Mouse (Mus musculus) cerebellum, postnatal 14 days (tissue): ENCODE results near the gene Flnb.

Source experiments
- DNase-seq, 2 experiments: peaks; one replicate each; pipeline ENCODE4 v3.0.0; 2021; ENCODE audit warnings: mixed read lengths in 2 of 2

Flnb gene

DNA sequence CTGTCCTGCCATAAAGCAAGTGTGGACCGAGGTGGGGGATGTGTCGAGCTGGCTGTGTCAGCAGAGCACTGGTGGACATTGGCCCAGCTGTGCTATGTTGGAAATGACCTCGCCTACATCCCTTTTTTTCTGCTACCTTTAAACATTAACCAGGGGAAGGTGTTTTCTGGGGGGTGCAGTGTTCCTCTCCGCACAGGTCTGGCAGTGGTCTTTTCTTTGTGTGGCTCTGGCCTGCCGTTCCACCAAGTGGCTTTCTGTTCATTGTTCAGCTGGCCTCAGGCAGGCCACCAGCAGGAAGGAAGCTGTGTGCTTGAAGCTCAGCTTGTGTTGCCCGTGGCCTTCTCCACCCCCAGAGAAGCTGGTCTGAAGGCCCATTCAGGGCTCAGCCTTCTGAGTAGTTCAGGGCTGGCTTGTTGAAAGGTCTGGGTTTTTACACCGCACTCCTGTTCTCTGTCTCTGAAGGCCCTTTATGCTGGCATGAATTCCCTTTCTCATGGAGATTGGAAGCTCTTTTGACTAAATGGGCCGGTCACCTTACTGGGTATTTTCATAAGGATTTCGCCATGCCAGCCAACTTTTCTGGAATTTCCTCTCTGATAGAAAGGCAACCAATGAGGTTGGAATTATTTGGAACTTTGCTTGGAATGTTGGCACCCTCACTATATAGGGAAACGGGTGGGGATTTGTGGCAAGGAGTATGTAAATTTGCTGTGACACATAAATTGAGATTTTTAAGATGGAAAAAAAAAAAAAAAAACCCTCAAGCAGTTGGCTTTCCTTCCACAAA, 8.6 kb downstream of the Flnb start:
- no peak for DNase-seq

DNA sequence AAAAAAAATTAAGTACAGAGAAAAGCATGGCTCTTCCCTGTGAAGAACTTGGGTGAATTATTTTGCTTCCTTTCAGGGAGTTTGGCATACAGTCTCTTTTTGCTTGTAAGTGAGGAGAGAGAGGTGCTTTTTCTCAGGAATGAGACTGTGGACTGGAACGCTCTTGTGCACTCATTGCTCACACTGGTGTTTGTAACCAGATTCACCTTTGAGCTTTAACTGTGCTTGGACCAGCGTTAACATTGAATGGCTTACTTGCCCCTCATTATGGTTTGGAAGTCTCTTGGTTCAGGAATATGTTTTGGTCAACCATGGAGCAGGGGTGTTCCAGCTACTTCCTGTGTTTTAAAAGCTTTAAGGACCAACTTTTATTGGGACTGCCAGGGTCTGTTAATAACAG, 11.4 kb downstream of the Flnb start:
- DNase-seq, result no peak

DNA sequence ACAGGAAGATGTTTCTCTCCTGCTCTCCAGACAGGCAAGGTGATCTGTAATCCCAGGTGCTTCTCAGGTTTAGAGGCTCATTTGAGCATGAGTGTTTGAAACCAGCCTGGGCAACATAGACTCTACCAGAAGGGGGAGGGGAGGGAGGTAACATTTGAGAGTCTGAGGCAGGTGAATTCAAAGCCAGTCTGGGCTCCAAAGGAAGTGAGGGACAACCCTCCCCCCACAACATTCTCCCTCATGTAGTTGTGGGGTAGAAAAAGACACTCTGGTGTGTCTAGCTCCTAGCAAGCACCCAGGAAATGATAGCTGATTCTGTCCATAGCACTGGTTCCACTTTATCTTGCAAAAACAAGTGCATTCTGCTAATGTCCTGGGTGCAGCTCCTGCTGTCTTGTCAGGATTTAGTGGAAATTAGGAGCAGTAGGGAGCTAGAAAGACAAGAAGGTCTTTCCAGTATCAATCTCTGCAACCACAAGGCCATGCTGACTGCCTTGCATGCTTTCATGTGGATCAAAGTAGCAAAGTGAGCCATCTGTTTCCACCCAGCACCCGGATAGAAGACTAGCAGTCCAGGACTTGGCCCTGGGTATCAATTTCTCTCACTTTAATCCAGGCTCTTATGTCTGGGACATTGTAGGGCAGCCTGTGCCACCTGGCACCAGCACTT, 14.1 kb downstream of the Flnb start:
- DNase-seq, result peak in 1 of 2 experiments; percentile 64

DNA sequence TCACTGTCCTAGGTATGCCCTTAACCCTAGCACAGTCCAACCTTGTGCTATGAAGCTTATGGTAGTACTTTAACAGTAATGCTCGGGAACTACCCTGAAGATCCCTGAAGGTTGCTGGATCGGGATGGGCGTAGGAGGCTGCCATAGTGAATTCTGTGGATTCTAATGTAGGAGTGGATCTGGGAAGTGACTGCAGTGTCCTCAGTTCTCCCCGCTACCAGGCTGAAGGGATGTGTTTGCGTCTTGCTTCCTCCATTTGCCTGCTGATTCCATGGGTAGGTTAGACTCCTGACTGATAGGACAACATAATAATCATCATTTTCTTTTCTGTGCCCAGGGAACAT, 14.7 kb downstream of the Flnb start:
- DNase-seq, result no peak

DNA sequence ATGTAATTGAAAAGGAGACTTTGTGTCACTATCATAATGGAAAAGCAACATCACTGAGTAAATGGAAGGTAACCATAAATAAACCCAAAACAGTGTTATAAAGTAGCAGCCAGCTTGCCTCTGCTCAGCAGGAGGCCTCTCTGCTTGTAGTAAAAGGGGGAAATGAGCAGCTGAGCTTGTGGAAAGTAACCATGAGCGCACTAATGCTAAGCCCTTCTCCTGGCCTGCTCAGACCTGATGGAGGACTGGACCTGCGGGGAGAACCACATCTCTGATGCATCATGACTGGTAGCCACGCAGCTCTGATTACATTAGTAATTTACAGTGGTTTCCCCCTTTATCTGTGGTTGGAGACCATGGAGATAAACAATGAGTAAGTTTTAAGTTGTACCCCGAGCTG, 15.7 kb downstream of the Flnb start:
- DNase-seq, result no peak

DNA sequence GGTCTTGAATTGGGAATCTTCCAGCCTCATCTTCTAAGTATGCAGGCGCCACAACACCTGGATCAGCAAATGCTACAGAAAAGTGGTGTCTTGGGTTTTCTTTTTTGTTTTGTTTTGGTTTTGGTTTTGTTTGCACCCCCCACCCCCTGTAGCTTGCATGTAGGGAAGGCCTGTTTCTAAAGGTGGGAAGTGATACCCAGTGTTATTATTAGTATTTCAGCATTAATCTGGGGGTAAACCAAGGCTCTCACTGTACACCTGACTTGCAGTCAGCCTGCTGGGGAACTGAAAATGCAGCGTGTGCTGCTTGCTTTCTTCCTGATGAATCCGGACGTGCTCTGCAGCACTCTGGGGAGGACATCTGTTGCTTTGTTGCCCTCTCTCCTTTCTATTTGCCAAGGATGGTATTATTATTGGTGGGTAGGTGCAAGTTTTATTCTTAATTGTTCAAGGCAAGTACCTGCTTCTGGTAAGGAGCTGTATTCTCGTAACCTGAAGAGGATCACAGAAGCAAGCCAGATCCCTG, 20.9 kb downstream of the Flnb start:
- no peak for DNase-seq

DNA sequence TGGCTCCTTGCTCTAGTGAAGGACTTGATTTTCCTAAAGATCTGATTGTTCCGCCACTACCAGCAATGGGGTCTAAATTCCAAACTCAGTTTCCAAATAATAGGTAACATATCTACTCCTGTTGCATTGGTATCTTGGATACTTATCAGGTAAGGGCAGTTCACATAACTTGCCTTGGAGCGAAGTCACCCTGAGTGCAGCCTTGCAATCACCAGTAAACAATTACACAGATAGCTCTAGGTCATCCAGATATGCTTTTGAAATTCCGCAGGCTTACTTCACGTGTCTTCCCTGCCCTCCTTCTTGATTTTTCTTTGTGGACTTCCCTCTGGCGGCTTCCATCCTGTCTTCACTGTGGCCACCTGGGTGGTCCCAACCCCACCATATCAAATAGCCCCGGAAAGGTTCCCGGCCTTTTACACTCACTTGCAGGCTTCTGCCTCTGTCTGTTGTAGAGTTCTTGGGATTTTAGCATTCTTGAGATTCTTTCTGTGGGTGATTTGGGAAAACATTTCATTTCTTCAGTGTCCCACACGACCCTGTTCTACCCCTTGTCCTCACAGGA, 22.3 kb downstream of the Flnb start:
- DNase-seq, result no peak

DNA sequence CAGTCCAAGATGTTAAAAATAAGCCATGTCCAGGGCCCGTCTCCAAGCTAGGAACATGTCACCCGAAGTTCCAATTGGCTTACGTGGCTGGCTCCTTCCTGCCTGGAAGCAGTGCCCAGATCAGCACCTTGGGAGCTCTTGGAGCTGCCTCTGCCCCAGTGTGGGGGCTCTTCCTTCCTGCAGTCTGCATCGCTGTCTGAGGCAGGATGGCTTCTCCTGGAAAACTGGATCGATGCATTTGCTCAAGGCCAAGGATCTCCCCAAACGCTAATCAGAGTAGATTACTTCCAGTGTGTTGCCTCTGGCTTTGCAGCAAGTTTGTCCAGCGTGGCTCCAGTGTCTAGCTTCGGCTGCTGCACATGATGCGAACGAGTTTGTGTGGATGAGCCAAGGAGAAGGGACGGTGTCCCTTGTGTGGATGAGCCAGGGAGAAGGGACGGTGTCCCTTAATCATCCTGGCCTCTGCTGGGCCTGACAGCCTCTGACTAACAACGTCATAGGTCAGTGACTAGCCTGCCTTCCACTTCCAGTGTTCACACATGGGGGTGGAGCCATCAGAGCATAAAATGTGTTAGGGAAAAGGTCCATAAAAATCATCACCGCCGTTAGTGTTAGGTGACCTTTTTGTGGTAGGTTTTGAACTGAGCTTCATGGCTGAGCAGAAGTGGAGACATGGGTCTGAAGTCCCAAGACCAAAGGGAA, 25.0 kb downstream of the Flnb start:
- peak in 1 of 2 experiments; percentile 51 for DNase-seq

DNA sequence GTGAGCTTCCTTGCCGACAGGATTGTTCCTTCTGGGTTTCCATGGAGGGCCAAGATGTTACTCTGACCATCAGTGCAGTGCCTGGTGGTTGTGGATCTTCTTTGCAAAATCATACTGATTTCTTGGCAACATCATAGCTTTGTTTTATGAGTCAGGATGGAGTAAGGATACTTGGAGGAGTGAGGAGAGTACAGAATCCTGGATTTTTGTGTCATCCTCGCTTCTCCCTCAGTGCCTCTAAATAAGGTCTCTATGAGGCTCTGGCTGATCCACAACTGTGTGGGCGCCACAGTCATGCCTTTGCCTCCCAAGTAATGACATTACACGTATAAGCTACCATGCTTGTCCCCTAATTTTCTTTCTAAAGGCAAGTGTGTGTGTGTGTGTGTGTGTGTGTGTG, 28.9 kb downstream of the Flnb start:
- DNase-seq, result no peak

DNA sequence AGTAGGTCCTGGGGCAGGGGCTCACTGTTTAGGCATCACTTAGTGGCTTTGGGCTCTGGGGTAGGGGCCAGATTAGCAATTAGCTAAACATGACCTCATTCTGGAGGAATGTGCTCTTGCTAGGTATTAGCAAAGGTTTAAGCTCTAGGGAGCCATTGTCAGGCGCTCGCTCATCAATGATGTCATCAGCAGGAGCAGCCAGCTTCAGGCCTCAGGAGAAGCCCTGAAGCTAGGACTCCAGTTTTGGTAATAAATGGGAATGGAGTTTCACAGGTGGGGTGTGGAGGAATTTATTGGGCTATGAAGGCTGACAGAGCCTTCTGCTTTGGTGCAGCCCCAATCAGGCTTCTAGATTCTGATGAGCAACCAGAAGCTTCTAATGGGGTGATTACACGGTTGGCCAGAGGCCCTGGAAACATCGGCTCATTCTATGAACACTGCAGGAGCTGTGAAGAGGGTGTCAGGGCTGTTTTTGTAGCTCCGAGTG, 30.0 kb downstream of the Flnb start:
- DNase-seq, result no peak

DNA sequence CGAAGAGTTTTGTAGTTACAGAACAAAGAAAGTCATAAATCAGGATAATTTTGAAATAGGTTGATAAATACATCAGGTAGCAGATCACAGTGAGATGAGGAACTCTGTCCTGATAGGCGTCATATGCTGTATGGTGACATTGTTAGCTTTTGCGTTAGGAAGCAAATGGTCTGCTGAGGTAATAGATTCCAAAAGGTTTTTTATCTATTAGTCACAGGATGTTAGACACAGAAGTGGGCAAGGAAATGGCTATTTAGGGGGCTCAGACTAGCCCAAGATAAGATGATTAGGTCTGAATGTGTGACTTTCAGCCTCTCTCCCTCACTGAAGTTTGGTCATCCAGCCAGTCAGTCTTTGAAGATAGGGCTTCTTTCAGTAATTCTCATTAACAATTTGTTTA, 33.2 kb downstream of the Flnb start:
- DNase-seq, result no peak

DNA sequence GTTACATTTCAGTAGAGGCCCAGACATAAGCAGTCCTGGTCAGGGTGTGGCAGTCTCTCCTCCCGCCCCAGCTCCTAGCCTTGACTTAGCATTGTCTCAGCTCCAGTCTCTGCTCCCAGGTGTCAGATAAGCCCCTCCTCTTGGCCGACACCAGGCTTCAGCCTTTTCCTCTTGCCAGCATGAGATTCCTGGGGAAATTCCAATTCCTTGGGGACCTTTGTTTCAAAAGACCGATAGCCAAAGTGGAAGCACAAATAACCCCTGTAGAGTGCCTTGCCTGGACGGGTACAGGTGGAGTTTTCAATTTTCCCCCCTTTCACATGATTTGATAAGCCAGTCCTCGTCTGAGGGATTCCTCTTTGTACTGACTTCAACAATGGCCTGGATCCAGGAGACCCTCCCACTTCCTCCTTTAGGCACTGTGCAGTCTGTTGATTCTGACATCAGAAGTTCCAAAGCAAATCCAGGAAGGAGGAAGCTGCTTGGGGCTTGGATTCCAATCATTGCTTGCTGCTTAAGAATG, 33.8 kb downstream of the Flnb start:
- peak; percentile 19 to 25 for DNase-seq

DNA sequence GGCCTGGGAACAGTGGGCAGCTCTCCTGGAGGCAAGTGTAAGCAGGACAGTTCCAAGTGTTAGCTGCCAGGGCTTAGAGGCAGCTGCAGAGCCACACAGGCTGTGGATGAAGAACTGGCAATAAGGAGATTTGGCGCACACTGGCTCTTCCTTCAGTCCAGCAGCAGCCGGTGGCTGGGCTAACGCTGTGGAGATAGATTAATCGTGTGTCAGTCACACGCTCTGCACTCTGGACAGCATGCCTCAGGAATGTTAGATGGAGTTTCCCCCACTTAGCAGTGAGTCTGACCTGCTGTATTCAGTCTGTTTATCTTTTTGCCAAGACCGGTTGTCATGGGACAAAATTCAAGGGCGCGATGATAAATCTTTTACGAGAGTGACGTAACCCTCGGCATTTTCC, 35.9 kb downstream of the Flnb start:
- peak; percentile 37 to 47 for DNase-seq

DNA sequence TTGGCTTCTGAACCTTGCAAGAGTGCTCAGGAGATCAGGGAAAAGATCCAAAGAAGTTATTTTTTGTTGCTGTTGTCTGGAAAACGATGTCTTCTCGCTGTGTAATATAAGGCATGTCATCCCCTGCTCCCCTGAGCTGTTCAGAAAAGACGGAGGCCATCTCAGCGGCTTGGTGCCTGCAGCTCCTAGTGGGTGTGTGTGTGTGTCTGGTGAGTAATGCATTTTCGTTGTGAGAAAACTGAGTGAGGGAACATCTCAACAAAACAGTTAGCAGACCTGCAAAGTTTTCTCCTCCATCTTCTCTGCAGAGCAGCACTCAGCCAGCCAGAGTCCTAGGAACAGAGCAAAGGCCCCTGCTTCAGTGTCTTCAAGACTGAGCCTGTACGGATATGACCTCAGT, 36.6 kb downstream of the Flnb start:
- DNase-seq, result no peak

DNA sequence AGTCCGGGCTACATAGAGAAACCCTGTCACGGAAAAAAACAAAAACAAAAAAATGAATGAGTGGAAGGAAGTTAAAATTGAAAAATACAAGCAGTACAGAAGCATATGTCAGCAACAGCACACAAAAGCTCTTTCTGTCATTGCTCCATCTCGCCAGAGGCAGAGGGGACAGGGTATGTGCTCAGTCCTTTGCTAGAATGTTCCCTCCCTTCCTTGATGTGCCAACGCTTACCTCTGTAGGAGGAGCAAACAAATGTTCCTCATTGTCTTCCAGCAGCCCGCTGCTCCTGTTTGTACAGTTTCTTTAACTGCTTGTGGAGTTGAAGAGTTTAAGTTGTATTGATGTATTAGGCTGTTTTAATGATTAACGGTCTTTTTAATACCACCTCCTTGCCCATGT, 37.3 kb downstream of the Flnb start:
- DNase-seq, result no peak

DNA sequence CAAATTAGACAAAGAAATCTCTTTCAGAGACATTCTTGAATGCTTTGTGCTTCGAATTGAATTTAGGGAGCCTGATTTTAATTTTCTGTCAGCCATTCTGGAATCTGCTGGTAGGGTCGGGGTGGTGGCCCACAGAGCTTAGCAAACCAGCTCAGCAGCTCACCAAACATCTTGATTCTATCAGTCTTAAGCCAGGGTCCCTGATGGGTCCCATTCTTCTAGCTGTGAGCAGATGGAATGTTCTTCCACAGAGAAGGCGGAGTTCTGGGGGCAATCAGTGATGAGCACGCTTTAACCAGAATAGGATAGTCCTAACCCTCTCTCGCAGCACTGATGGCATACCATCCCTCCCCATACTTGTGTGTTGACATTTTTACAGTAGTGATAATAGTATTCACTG, 37.7 kb downstream of the Flnb start:
- DNase-seq, result no peak

DNA sequence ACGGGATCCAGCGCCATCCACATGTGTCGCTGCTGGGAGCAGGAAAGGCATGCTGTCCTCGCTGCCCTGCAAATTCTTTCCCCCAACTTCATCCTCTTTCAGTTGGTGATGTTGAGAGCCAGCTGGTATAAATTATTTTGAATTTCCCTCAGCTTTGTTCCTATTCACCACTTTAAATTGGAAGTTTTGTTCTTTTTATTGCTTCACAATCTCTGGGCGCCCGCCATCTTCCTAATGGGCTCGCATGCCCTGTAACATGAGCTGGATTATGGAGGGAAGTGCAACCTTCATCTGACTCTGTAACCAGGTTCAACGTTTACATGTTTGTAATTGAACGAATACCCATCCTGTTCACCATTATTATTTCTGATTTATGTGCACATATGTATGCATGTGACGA, 38.6 kb downstream of the Flnb start:
- DNase-seq, result no peak

DNA sequence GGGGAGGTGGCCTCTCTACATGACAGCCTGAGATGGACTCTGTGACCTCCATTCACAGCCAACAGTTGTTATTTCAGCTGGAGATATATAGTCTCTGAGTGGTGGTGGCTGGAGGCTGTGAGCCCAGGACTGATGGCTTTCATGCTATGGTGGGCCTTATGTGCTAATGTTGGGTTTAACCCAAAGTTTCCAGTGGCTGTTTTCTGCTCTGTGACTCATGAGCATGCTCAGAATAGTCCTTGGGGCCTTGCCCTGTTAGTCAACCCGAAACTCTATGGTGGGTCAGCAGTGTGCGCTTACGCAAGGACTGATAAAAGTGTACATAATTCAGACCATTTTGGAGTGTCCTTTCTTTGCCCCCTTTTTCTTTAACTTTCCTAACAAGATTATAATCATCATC, 40.1 kb downstream of the Flnb start:
- no peak for DNase-seq

DNA sequence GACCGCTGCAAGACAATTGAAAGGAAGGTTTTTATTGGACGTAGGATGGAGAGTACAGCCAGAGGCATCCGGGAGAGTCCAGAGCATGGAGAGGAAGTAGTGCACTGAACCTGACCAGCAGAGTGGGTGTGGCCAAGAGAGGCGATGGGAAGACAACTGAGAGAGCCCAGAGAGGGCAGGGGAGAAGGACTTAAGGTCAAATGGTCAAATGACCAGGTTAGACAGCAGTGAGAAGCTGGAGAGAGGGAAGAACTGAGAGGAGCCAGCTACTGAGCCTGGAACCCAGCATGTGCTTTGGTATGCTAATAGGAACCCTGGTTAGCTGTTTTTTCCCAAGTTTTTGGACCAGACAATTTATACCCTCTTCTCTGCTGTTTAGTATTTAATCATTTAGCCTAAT, 40.7 kb downstream of the Flnb start:
- DNase-seq, result no peak

DNA sequence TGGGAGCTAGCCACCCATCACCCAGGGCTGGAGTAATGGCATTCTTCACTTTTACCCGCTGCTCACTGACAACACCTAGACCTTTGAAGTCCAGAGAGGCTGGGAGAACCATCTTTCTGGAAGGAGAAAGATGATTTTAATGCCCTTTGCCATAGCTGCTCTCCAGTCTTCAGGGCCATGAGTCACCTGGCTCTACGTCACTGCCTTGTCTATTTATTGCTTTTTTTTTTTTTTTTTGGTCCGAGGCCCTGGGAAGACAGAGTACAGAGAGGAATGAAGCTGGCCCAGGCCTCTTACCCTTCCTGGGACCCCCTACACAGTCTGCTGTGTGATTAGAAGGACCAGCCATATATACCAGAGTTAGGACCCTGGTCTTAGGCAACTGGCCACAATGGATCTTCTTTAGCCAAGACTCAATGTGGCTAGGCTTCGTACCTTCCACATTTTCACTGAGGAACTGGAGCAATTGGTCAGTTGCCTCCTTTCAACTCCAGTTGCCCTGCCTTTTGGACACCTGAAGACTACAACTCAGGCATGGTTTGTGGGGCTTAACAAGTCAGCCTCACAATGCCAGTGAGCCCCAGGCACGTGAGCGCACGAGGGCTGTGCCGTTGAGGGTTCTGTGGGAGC, 42.9 kb downstream of the Flnb start:
- no peak for DNase-seq

DNA sequence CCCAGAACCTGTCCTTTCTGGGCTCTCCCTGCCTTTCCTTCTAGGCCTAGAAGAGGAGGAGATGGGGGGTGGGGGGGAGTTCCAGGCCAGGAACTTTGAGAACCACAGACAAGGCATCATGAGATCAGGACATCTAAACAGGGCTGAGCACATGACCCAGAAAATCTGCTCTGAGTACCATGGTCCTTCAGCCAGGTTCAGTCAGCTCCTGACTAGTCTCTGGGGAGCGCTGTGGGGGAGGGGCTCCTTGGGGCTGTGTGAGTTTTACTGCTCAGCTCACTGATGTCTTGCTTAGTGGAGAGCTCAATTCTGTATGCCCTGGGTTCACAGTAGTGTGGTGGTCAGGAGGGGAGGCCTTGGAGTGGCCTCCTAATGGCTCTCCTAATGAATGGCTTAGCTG, 43.5 kb downstream of the Flnb start:
- DNase-seq, result no peak

DNA sequence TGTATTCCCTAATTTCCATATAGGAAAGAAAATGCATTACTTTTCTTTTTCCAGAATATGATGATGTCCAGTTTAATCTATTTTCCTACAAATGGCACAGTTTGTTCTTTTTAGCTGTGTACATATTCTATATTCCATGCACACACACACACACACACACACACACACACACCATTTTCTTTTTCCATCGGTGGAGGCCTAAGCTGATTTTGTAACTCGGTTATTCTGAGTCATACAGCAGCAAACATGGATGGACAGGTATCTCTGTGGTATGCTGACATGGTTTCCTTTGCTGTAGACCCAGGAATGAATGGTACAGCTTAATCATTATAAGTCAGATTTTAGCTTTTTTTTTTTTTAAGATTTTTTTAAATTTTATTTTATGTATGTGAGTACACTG, 44.5 kb downstream of the Flnb start:
- DNase-seq, result no peak

DNA sequence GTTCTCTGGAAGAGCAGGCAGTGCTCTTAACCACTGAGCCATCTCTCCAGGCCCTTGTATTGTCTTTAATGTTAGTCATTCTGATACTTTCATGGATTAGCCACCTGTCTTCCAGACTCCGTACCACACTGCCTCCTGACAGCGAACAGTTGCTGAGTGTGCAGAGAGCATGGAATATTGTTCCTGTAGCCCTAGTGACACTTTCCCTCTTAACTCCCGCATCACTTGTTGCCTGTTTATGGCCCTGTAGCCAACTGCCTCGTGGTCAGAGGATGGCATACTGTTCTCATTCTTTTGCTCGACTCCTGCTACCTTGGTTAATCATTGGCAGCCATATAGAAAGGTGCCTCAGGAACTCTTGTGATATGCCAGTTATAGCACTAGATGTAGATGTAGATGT, 45.4 kb downstream of the Flnb start:
- no peak for DNase-seq
